Mouse (Mus musculus) C2C12 (cell line): ENCODE measurements around the gene Apol7c. TPM values are rescaled to one million over a fixed set of nuclear protein-coding genes. Genes with fewer than 3 reads are reported as not detected.
"Not testable (repeated sequence)": the region's sequence is repeated elsewhere in the genome, so short reads cannot be mapped to it uniquely, and the experiment has no call there.

Experiments
- H3K27me3 ChIP-seq: one replicate; pipeline ENCODE4 v1.6.1; 2011; ENCODE audit not compliant: control insufficient read depth, insufficient read depth, insufficient read length
- H3K36me3 ChIP-seq: one replicate; pipeline ENCODE4 v1.6.1; 2011; ENCODE audit not compliant: control insufficient read depth, insufficient read depth
- H3K4me3 ChIP-seq: one replicate; pipeline ENCODE4 v1.5.1; 2011; ENCODE audit warnings: mild to moderate bottlenecking, control low read depth; ENCODE audit not compliant: poor library complexity, insufficient read depth, severe bottlenecking
- H3K79me2 ChIP-seq: one replicate; pipeline ENCODE4 v1.6.1; 2011; ENCODE audit not compliant: control insufficient read depth, insufficient read depth
- H3K79me3 ChIP-seq: one replicate; pipeline ENCODE4 v1.6.1; 2011; ENCODE audit warnings: low read depth, control low read depth
- H3ac ChIP-seq: one replicate; pipeline ENCODE3; 2011; ENCODE audit warnings: low read depth; ENCODE audit not compliant: control insufficient read depth, insufficient read length
- CEBPB ChIP-seq: IDR thresholded peaks from one replicate; pipeline ENCODE4 v1.6.1; 2011; ENCODE audit warnings: low read depth, mild to moderate bottlenecking, control low read depth, moderate library complexity
- CTCF ChIP-seq: IDR thresholded peaks from one replicate; pipeline ENCODE4 v1.5.1; 2011; ENCODE audit not compliant: control insufficient read depth, insufficient read depth, insufficient read length
- FOSL1 ChIP-seq: IDR thresholded peaks from one replicate; pipeline ENCODE4 v1.8.0; 2011; ENCODE audit warnings: mild to moderate bottlenecking, low read length; ENCODE audit not compliant: poor library complexity, insufficient read depth, severe bottlenecking
- MAX ChIP-seq: IDR thresholded peaks from one replicate; pipeline ENCODE4 v1.6.1; 2011; ENCODE audit warnings: mild to moderate bottlenecking, control low read depth
- MYOD1 ChIP-seq: IDR thresholded peaks from one replicate; pipeline ENCODE4 v1.6.1; 2011; ENCODE audit warnings: low read depth; ENCODE audit not compliant: control insufficient read depth, insufficient read length
- MYOG ChIP-seq: IDR thresholded peaks from one replicate; pipeline ENCODE4 v1.6.1; 2011; ENCODE audit not compliant: control insufficient read depth, insufficient read length; ENCODE audit errors: extremely low read depth
- USF1 ChIP-seq: IDR thresholded peaks from one replicate; pipeline ENCODE4 v1.6.1; 2011; ENCODE audit warnings: low read depth, mild to moderate bottlenecking, control low read depth, moderate library complexity
- long read RNA-seq, 2 experiments: library from polyadenylated mRNA; unstranded; transcript quantifications; one replicate each; pipeline ENCODE4 v2.0.0; 2019 to 2020
- polyA plus RNA-seq: library from polyadenylated mRNA; unstranded; fragments of >200 nt; fragmentation: generic; extraction: Trizol; gene quantifications from one replicate; pipeline ENCODE4 v1.2.1, GENCODE M21; 2012; ENCODE audit warnings: missing spikeins

Apol7c gene
- polyA plus RNA-seq: not detected
- long read RNA-seq, experiment 1: 0 reads
- long read RNA-seq, experiment 2: 0 reads

- no peaks in the 10 kb centered on the region for H3K36me3 ChIP-seq
- no peaks in the 10 kb centered on the region for H3K79me2 ChIP-seq
- H3K4me3 ChIP-seq: no peak within 1 kb of the TSS
- H3K27me3 ChIP-seq: no peaks in the 10 kb centered on the region
- TF ChIP-seq CTCF: no peak
- no peak for TF ChIP-seq MYOG
- TF ChIP-seq MAX: no peak
- TF ChIP-seq FOSL1: no peak
- no peak for TF ChIP-seq USF1
- TF ChIP-seq MYOD1: no peak
- no peak for TF ChIP-seq CEBPB
- no peaks in the 10 kb centered on the region for H3K79me3 ChIP-seq
- H3ac ChIP-seq: no peak within 1 kb of the TSS
These were observed at the start of gene Apol7c for GRCm38 (mm10) chr15:77533216-77533615. Gene Apol7c, minus strand, starts transcription at chr15:77533316.

GRCm38 (mm10) chr15:77581681-77582080 is 48.6 kb upstream of the Apol7c start:
- H3K36me3 ChIP-seq: peaks cover 6% of the 10 kb centered on the region
- H3K4me3 ChIP-seq: no peak overlapping the region
- H3ac ChIP-seq: no peak overlapping the region
- H3K79me2 ChIP-seq: no peaks in the 10 kb centered on the region
- TF ChIP-seq MYOG: no peak
- TF ChIP-seq CTCF: no peak
- no peak for TF ChIP-seq USF1
- no peak for TF ChIP-seq CEBPB
- TF ChIP-seq MAX: no peak
- no peak for TF ChIP-seq FOSL1
- no peak for TF ChIP-seq MYOD1
- peaks cover 3% of the 10 kb centered on the region for H3K27me3 ChIP-seq
- H3K79me3 ChIP-seq: no peaks in the 10 kb centered on the region

GRCm38 (mm10) chr15:77579311-77579710 is 46.2 kb upstream of the Apol7c start:
- no peak overlapping the region for H3ac ChIP-seq
- H3K4me3 ChIP-seq: no peak overlapping the region
- H3K36me3 ChIP-seq: no peaks in the 10 kb centered on the region
- peaks cover 3% of the 10 kb centered on the region for H3K27me3 ChIP-seq
- TF ChIP-seq MYOG (no peak), CEBPB (no peak)
- no peaks in the 10 kb centered on the region for H3K79me2 ChIP-seq
- H3K79me3 ChIP-seq: no peaks in the 10 kb centered on the region

GRCm38 (mm10) chr15:77578801-77579200 is 45.7 kb upstream of the Apol7c start:
- no peaks in the 10 kb centered on the region for H3K79me2 ChIP-seq
- H3ac ChIP-seq: no peak overlapping the region
- H3K79me3 ChIP-seq: no peaks in the 10 kb centered on the region
- no peaks in the 10 kb centered on the region for H3K36me3 ChIP-seq
- H3K4me3 ChIP-seq: no peak overlapping the region
- H3K27me3 ChIP-seq: peaks cover 3% of the 10 kb centered on the region
- no peak for TF ChIP-seq MAX
- TF ChIP-seq USF1: no peak

- Histone ChIP-seq H3K36me3 (no peaks in the 10 kb centered on the region), H3K27me3 (peaks cover 21% of the 10 kb centered on the region), H3K79me3 (no peaks in the 10 kb centered on the region), H3ac (no peak overlapping the region), H3K4me3 (no peak overlapping the region), H3K79me2 (no peaks in the 10 kb centered on the region)
- TF ChIP-seq MYOG (no peak), MYOD1 (no peak), CEBPB (no peak), MAX (no peak), CTCF (no peak), USF1 (no peak), FOSL1 (no peak)
These were observed 30.1 kb upstream of the Apol7c start for GRCm38 (mm10) chr15:77563219-77563618.

- Histone ChIP-seq H3K79me2 (no peaks in the 10 kb centered on the region), H3K27me3 (peaks cover 21% of the 10 kb centered on the region), H3K79me3 (no peaks in the 10 kb centered on the region), H3ac (no peak within 1 kb of the TSS), H3K4me3 (no peak within 1 kb of the TSS), H3K36me3 (no peaks in the 10 kb centered on the region)
- TF ChIP-seq CTCF: no peak
- TF ChIP-seq MYOD1: no peak
- TF ChIP-seq MYOG: no peak
These were observed 28.7 kb upstream of the Apol7c start, which contains the start of gene 1700025B11Rik for GRCm38 (mm10) chr15:77561792-77562191. Gene 1700025B11Rik, minus strand, starts transcription at chr15:77561892.

GRCm38 (mm10) chr15:77539221-77539620 is 6.1 kb upstream of the Apol7c start:
- not testable (repeated sequence) for H3K79me2 ChIP-seq, H3K27me3 ChIP-seq, H3ac ChIP-seq, H3K4me3 ChIP-seq, H3K36me3 ChIP-seq, H3K79me3 ChIP-seq

- not testable (repeated sequence) for H3K36me3 ChIP-seq, H3K4me3 ChIP-seq, H3K79me2 ChIP-seq, H3ac ChIP-seq, H3K27me3 ChIP-seq, H3K79me3 ChIP-seq
These were observed 9.8 kb downstream of the Apol7c start for GRCm38 (mm10) chr15:77523186-77523843.

GRCm38 (mm10) chr15:77520596-77520995 is 12.5 kb downstream of the Apol7c start:
- not testable (repeated sequence) for H3K36me3 ChIP-seq, H3K79me3 ChIP-seq, H3K79me2 ChIP-seq, H3K4me3 ChIP-seq, H3K27me3 ChIP-seq, H3ac ChIP-seq
